Mouse (Mus musculus): ENCODE measurements around the gene Dlx2. TPM values are rescaled to one million over a fixed set of nuclear protein-coding genes. Genes with fewer than 3 reads are reported as not detected.

Dlx2 gene
- polyA plus RNA-seq (2015; fragmentation: Nextera tagmentation; extraction: Ambion mirVana) = 10.5 and 14.6 TPM in 2 replicates

DNA sequence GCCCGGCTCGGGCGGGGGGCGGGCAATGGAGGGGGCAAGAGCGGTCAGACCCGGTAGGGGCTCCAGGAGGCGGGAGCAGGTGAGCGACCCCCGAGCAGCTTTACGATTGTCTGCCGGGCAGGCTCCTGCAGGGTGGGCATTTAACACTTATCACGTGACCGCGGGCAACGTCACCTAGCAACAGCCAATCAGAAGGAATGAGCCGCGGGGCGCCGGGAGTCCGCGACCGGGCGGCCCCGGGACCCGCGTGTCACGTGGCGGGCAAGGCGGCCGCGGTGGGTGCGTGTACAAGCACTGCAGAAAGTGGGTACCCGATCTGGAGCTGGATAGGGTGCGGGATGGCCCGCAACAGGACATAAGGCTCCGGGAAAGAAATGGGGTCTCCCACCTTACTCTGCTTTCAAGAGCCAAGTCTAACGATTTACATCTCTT lies at the start of gene Dlx2:
Gene Dlx2, minus strand, starts transcription at position 115 of the 432 bp plus-strand sequence.
- H3K36me3 ChIP-seq = no peaks in the 10 kb centered on the region
- WGBS = under 1% methylated on average over 37 of the region's 37 CpGs
- peak; percentile 80 for ATAC-seq
- H3K9me3 ChIP-seq = no peaks in the 10 kb centered on the region
- peak within 1 kb of the TSS; percentile 74 for H3K27ac ChIP-seq
- peak within 1 kb of the TSS; percentile 93 for H3K4me2 ChIP-seq (replicated peaks)
- H3K9ac ChIP-seq (replicated peaks) = peak within 1 kb of the TSS; percentile 63
- H3K4me3 ChIP-seq (replicated peaks) = peak within 1 kb of the TSS; percentile 53
- H3K27me3 ChIP-seq = peaks cover 94% of the 10 kb centered on the region
- peaks cover 37% of the 10 kb centered on the region for H3K4me1 ChIP-seq (replicated peaks)

DNA sequence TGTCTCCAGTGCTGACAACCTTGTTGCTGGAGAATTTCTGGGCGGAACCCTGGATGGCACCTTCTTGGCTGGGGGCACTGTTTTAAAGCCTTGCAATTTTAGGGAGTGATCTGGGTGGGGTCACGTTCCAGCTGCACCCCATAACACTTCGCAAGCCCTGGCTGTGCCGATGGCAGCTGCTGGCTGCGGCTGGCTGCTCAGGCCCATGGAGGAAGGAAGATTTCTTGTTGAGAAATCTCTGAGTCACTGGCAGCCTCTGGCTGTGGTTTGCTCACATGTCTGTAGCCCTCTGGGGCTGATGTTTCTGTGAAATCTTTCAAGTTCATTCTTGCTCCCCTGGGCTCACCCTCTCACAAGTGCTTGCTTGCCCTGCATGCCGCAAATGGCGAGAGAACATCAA lies 47.9 kb upstream of the Dlx2 start:
- Histone ChIP-seq H3K4me2 (replicated peaks) (no peak overlapping the region), H3K36me3 (no peaks in the 10 kb centered on the region), H3K4me3 (replicated peaks) (no peak overlapping the region), H3K9ac (replicated peaks) (no peak overlapping the region), H3K4me1 (replicated peaks) (no peaks in the 10 kb centered on the region), H3K9me3 (no peaks in the 10 kb centered on the region), H3K27ac (no peak overlapping the region), H3K27me3 (peaks cover 11% of the 10 kb centered on the region; the same call in 1 of the 2 replicates)
- ATAC-seq = no peak
- 74% methylated on average over 7 of the region's 7 CpGs for WGBS

GRCm38 (mm10) chr2:71589114-71589513 lies 42.6 kb upstream of the Dlx2 start:
- H3K4me1 ChIP-seq (replicated peaks) = no peaks in the 10 kb centered on the region
- ATAC-seq = no peak
- H3K4me3 ChIP-seq (replicated peaks) = no peak overlapping the region
- WGBS = 91% methylated on average over 9 of the region's 9 CpGs
- H3K27me3 ChIP-seq = no peaks in the 10 kb centered on the region
- H3K9me3 ChIP-seq = no peaks in the 10 kb centered on the region
- no peak overlapping the region for H3K9ac ChIP-seq (replicated peaks)
- no peak overlapping the region for H3K27ac ChIP-seq
- no peaks in the 10 kb centered on the region for H3K36me3 ChIP-seq
- no peak overlapping the region for H3K4me2 ChIP-seq (replicated peaks)

DNA sequence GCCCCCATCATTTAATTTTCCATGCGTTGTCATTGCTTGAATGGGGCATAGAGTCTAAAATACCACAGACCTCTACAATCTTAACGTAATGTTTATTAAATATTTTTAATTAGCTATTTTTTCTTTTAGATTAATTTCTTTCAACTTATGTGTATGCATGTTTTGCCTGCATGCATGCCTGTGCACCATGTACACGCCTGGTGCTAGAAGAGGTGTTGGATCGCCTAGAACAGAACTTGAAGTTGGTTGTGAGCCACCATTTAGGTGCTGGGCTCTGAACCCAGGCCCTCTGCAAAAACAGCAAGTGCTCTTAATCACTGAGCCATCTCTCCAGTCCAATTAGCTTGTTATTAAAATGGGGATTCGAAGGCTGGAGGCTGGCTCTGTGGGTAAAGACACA lies 34.9 kb upstream of the Dlx2 start:
- Histone ChIP-seq H3K27me3 (0 out of 2 replicates have a peak, but pooled peaks cover 6% of the 10 kb centered on the region), H3K36me3 (no peaks in the 10 kb centered on the region), H3K27ac (no peak overlapping the region), H3K9me3 (no peaks in the 10 kb centered on the region), H3K9ac (replicated peaks) (peak overlapping the region; percentile 68; the same call in 1 of the 2 replicates), H3K4me1 (replicated peaks) (peaks cover 7% of the 10 kb centered on the region; the same call in 1 of the 2 replicates), H3K4me3 (replicated peaks) (peak overlapping the region; percentile 57), H3K4me2 (replicated peaks) (peak overlapping the region; percentile 86)
- ATAC-seq = peak; percentile 65; the same call in 1 of the 2 replicates
- 50% methylated on average over 5 of the region's 5 CpGs for WGBS

- H3K4me2 ChIP-seq (replicated peaks) = peak overlapping the region; percentile 86
- 0 out of 2 replicates have a peak, but pooled peaks cover 6% of the 10 kb centered on the region for H3K27me3 ChIP-seq
- H3K9ac ChIP-seq (replicated peaks) = peak overlapping the region; percentile 68
- peaks cover 7% of the 10 kb centered on the region; the same call in 1 of the 2 replicates for H3K4me1 ChIP-seq (replicated peaks)
- peak overlapping the region; percentile 57 for H3K4me3 ChIP-seq (replicated peaks)
- no peaks in the 10 kb centered on the region for H3K36me3 ChIP-seq
- peak; percentile 94 for ATAC-seq
- H3K9me3 ChIP-seq = no peaks in the 10 kb centered on the region
- 12% methylated on average over 50 of the region's 50 CpGs for WGBS
- no peak overlapping the region for H3K27ac ChIP-seq
These were observed 34.3 kb upstream of the Dlx2 start for GRCm38 (mm10) chr2:71580632-71581466.

- ATAC-seq = no peak
- WGBS = 88% methylated on average over 2 of the region's 2 CpGs
- no peak overlapping the region for H3K4me3 ChIP-seq (replicated peaks)
These were observed 30.5 kb upstream of the Dlx2 start for GRCm38 (mm10) chr2:71577059-71577458.

GRCm38 (mm10) chr2:71573736-71574135 lies 27.2 kb upstream of the Dlx2 start:
- no peak overlapping the region for H3K4me3 ChIP-seq (replicated peaks)
- no peaks in the 10 kb centered on the region for H3K36me3 ChIP-seq
- H3K4me1 ChIP-seq (replicated peaks) = no peaks in the 10 kb centered on the region
- H3K27ac ChIP-seq = no peak overlapping the region
- no peak overlapping the region for H3K4me2 ChIP-seq (replicated peaks)
- ATAC-seq = no peak
- H3K27me3 ChIP-seq = no peaks in the 10 kb centered on the region
- H3K9me3 ChIP-seq = no peaks in the 10 kb centered on the region
- 83% methylated on average over 4 of the region's 4 CpGs for WGBS
- no peak overlapping the region for H3K9ac ChIP-seq (replicated peaks)

More at GRCm38 (mm10) chr2:71577059-71577458, 30.5 kb upstream of the Dlx2 start:
- Histone ChIP-seq H3K27me3 (0 out of 2 replicates have a peak, but pooled peaks cover 3% of the 10 kb centered on the region), H3K4me1 (replicated peaks) (peaks cover 7% of the 10 kb centered on the region; the same call in 1 of the 2 replicates), H3K4me2 (replicated peaks) (no peak overlapping the region), H3K9me3 (no peaks in the 10 kb centered on the region), H3K27ac (no peak overlapping the region), H3K9ac (replicated peaks) (no peak overlapping the region), H3K36me3 (no peaks in the 10 kb centered on the region)

GRCm38 (mm10) chr2:71566466-71566865 lies 19.9 kb upstream of the Dlx2 start:
- Histone ChIP-seq H3K4me2 (replicated peaks) (no peak overlapping the region), H3K4me3 (replicated peaks) (no peak overlapping the region), H3K27ac (no peak overlapping the region), H3K27me3 (no peaks in the 10 kb centered on the region), H3K9me3 (no peaks in the 10 kb centered on the region), H3K9ac (replicated peaks) (no peak overlapping the region), H3K36me3 (no peaks in the 10 kb centered on the region), H3K4me1 (replicated peaks) (no peaks in the 10 kb centered on the region)
- no peak for ATAC-seq
- 82% methylated on average over 9 of the region's 9 CpGs for whole genome bisulfite sequencing

DNA sequence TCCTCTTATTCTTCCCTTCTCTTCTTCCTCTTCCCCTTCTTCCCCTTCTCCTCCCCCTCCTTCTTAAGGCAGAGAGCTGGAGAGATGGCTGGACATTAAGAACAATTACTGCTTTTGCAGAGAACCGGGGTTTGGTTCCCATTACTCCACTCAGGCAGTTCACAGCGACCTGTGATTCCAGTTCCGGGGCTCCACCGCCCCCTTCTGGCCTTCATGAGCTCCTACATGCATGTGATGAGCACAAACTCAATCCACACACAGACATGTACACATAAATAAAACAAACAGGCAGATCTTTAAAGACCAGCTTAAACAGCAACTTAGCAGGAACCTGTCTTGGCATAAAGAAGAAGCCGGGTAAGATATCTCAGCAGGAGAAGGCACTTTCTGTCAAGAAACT lies 9.5 kb upstream of the Dlx2 start:
- no peak for ATAC-seq
- H3K27ac ChIP-seq = no peak overlapping the region
- H3K27me3 ChIP-seq = peaks cover 29% of the 10 kb centered on the region
- no peak overlapping the region for H3K4me3 ChIP-seq (replicated peaks)
- H3K36me3 ChIP-seq = no peaks in the 10 kb centered on the region
- WGBS = 60% methylated on average over 5 of the region's 5 CpGs
- H3K4me2 ChIP-seq (replicated peaks) = no peak overlapping the region
- H3K9ac ChIP-seq (replicated peaks) = no peak overlapping the region
- H3K9me3 ChIP-seq = 0 out of 2 replicates have a peak, but pooled peaks cover 4% of the 10 kb centered on the region
- H3K4me1 ChIP-seq (replicated peaks) = peaks cover 11% of the 10 kb centered on the region; the same call in 1 of the 2 replicates

GRCm38 (mm10) chr2:71551704-71552103 lies 5.2 kb upstream of the Dlx2 start:
- Histone ChIP-seq H3K4me3 (replicated peaks) (no peak overlapping the region), H3K36me3 (no peaks in the 10 kb centered on the region)
- 2% methylated on average over 18 of the region's 18 CpGs for WGBS

DNA sequence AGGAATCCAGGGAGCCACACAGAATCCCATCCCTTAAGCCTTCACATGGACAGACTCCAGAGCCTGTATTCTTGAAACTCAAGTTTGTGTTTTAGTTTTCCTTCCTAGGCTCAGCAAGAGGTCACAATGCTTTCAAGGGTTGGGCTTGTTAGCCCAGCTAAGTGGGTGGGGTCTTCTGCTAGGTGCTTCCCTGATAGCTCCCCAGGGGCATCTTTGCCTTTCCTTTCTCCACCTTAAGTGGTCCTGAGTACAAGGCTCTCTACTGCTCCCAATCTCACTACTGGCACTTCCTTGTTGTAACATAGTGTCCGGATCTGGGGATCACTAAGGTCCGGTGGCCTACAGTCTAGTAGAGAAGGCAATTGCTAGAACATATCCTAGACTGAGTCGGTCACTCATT lies 3.8 kb upstream of the Dlx2 start:
- Histone ChIP-seq H3K4me2 (replicated peaks) (no peak overlapping the region), H3K4me1 (replicated peaks) (peaks cover 28% of the 10 kb centered on the region), H3K27ac (no peak overlapping the region), H3K36me3 (no peaks in the 10 kb centered on the region), H3K9me3 (no peaks in the 10 kb centered on the region), H3K9ac (replicated peaks) (no peak overlapping the region), H3K27me3 (peaks cover 81% of the 10 kb centered on the region), H3K4me3 (replicated peaks) (no peak overlapping the region)
- WGBS = 39% methylated on average over 3 of the region's 3 CpGs
- ATAC-seq = no peak

More at GRCm38 (mm10) chr2:71551704-71552103, 5.2 kb upstream of the Dlx2 start:
- peak overlapping the region; percentile 23 for H3K4me2 ChIP-seq (replicated peaks)
- no peak overlapping the region for H3K27ac ChIP-seq
- 0 out of 2 replicates have a peak, but pooled peaks cover 4% of the 10 kb centered on the region for H3K9me3 ChIP-seq
- peaks cover 14% of the 10 kb centered on the region for H3K4me1 ChIP-seq (replicated peaks)
- peaks cover 67% of the 10 kb centered on the region for H3K27me3 ChIP-seq
- no peak for ATAC-seq
- H3K9ac ChIP-seq (replicated peaks) = no peak overlapping the region

- H3K4me2 ChIP-seq (replicated peaks) = no peak overlapping the region
- WGBS = under 1% methylated on average over 8 of the region's 8 CpGs
- no peak overlapping the region for H3K9ac ChIP-seq (replicated peaks)
- H3K27me3 ChIP-seq = peaks cover 94% of the 10 kb centered on the region
- no peaks in the 10 kb centered on the region for H3K9me3 ChIP-seq
- H3K27ac ChIP-seq = no peak overlapping the region
- no peak for ATAC-seq
- no peak overlapping the region for H3K4me3 ChIP-seq (replicated peaks)
- peaks cover 42% of the 10 kb centered on the region for H3K4me1 ChIP-seq (replicated peaks)
- H3K36me3 ChIP-seq = no peaks in the 10 kb centered on the region
These were observed 1.3 kb upstream of the Dlx2 start for GRCm38 (mm10) chr2:71547829-71548228.
